Mouse (Mus musculus) thymus, postnatal 14 days (tissue): ENCODE measurements at regions not wholly inside any gene's neighbourhood (a gene's known extent, or its start where the extent isn't known, plus 50 kb on each side); places are given as distances from the start of the nearest gene placed in this dataset.

ENCODE experiments used
- DNase-seq: peaks from one replicate; pipeline ENCODE4 v3.0.0; 2021

DNA sequence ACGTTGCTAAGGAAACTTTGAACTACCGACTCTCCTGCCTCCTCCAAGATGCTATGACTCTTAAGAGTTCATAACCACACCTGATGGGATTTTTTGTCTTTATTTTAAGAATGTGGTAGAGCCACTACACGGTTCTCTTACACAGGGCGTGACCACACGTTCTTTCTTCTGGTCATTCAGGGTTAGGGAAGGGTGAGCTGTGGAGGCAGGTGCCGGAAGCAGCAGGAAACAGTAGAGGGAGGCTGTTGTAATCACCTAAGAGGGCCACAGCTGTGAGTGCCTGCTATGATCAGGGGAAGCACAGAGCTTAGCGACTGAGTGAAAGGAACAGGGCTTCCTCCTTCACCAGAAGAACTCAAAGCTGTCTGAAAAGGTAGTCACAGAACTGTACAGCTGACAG, 50.6 kb upstream of the Larp1 start:
- DNase-seq, result peak; percentile 63

DNA sequence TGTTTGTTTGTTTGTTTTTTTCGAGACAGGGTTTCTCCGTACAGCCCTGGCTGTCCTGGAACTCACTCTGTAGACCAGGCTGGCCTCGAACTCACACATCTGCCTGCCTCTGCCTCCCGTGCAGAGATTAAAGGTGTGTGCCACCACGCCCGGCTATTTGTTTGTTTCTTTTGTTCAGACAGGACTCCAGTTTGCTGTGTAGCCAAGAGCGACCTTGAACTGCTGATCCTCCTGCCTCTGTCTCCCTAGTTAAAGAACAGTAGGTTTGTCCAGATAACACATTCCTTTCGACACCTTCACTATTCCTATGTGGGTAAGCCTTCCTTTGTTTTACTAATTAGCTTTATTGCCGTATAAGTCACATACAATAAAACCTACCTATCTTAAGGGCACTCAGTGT, 52.0 kb upstream of the Larp1 start:
- no peak for DNase-seq

DNA sequence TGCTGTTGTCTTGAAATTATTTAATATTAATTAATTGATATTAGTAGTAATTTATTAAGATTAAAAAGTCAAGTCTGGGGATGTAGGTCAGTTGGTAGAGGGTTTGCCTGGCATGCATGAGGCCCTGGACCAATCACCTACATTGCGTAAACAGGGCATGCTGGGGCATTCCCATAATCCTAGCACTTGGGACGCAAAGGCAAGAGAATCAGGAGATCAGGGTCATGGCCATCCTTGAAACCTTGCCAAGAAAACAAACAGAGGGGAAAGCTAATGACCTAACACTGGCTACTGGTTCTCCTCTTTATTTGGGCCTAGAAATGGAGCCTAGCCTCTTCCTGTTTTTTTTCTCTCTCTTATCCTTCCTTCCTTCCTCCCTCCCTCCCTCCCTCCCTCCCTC, 52.8 kb upstream of the Larp1 start:
- no peak for DNase-seq

DNA sequence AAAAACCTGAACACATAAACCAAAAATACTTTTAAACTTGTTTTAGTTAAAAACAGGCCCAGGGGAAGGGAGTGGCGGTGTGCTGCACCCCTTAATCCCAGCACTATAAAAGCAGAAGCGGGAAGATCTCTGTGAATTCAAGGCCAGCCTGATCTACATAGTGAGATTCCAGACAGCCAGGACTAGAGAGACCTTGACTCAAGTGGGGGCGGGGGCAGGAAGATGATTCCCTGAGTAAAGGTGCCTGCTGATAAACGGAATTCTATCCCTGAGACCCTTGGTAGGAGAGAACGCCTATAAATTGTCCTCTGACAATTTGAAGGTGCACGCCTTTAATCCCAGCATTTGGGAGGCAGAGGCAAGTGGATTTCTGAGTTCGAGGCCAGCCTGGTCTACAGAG, 53.4 kb upstream of the Larp1 start:
- DNase-seq, result no peak

DNA sequence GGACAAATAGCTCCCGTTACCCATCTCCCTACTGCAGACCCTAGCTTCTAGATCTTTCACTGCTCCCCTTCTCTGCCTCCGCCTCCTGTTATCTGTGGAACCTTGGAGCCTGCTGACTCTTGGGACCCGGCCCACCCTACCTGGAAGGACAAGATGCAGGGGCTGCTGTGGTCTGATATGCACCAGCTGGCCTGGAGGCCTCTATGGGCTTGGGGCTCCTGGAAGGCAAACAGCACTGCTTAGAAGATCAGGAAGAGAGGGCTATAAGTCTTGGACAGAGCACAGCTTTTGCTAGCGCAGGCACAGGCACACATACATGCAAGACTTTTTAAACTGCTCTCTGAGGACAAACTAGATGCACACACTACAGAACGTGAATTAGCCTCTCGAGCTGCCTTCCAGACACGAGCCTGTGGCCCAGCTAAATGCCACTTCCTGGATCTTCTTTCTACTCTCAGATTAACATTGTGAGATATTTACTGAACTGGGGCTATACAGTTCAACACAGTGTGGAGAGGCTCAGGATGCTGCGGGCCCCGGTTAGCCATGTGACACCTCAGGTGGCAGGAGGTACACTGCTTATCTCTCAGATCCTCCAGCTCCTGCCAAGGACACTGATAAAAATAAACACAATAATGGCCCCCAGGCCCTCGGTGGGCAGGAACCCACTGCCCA, 54.2 kb upstream of the Larp1 start:
- peak; percentile 30 for DNase-seq

DNA sequence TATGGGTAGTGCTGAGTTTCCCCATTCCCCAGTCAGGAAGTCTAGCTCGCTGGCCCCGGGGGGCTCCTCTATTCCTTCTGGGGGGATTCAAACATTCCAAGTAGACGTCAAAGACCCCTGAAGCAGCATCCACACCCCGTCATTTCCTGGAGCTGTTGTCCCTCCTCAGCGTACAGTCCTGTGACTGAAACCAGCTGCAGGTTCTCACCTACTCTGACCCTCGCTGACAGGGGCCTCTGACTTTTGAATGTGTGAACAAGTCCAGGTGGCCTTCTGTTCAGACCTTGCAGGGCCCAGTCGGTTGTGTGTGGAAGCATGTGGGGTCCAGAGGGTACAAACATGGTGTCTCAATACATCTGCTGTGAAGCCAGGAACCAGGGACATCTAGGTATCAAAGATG, 55.2 kb upstream of the Larp1 start:
- no peak for DNase-seq

DNA sequence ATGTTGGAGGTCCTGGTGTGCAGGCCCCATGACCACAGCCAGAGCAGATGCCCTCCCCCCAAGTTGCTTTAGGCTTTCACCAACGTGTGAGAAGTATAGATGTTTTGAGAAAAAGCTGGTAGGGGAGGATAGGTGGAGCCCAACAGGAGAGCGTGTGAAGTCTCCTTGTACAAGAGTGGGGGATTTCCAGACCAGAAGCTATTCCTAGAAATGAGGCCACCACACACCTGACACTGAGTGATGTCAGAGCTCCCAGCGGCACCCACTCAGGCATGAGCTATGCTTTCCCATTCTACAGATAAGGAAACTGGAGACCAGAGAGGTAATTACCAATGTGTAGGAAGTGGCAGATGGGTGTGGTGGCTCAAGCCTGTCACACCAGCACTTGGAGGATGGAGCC, 56.2 kb upstream of the Larp1 start:
- DNase-seq, result no peak

DNA sequence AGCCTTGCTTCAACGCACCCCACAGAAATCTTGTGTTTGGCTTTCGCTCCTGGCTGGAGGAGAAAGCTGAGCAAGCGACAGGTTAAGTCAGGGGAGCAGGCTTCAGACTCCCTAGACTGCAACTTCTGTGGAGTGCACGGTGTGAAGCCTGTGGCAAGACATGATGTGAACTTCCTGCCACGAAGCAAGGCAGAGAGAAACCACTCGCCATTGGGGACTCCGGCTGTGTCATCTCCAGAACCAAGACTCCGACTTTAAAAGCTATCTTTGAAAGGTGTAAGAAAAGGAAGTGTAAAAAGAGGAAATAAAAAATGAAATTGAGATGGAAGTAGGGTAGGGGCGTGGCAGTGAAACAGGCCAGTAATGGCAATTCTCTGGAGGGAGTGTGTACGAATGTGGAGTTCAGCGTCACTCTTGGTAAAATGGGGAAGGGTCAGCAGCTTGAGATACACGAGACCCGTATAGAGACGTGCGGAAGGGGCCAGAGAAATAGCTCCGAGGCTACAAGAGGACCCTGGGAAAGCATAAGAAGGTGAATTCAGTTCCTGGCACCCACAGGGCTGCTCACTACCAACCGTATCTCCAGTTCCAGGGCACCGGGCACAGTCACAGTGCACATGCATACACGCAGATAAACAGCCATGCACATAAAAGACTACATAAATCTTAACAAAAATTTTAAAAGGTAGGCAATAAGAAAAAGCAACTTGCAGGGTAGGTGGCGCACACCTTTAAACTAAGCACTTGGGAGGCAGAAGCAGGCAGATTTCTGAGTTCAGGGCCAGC, 57.1 kb upstream of the Larp1 start:
- peak; percentile 51 for DNase-seq

DNA sequence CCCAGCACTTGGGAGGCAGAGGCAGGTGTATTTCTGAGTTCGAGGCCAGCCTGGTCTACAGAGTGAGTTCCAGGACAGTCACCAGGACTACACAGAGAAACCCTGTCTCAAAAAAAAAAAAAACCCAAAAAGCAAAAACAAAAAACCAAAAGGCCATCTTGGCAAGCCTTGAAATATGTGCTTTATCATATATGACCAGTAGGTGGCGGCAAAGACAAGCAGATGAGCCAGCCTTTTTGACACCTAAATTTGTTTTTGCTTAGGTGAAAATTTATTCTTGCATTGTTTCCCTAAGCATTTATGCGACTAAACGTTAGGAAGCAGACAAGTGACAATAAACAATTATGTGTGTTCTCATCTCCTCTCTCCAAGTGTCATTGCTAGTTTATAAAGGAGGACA, 57.9 kb upstream of the Larp1 start:
- peak; percentile 63 for DNase-seq

DNA sequence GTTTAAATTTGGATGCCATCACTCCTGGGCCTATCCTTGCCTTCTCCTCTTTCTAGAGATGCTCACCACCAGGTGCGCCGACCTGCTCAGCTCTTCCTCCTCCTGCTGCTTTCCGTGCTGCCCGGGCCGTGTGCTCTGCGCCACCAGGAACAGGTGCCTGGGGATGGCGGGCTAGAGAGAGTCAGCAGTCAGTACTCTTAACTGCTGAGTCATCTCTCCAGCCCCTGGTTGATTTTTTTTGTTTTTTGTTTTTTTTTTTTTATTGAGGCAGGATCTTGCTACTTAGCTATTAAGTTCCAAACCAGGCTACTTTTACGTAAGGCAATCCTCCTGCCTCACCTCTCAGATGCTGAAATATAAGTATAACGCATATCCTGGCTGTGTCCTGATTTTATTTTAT, 59.8 kb upstream of the Larp1 start:
- no peak for DNase-seq

DNA sequence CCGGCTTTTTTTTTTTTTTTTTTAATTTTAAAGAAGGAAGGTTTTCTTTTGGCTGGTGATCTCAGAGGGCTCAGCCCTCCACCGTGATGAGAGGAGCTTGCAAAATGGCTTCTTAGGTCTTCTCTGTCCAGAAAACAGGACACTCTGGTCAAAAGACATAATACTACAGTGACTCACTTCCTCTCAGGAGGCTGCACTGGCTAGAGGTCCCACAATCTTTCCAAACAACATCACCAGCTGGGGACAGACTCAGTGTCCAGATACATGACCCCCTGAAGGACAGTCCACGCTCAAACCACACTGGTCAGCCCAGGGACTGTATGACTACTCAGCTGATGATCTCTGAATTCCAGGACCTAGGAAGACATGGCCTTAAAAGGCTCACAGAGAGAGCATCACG, 61.5 kb upstream of the Larp1 start:
- DNase-seq, result no peak

DNA sequence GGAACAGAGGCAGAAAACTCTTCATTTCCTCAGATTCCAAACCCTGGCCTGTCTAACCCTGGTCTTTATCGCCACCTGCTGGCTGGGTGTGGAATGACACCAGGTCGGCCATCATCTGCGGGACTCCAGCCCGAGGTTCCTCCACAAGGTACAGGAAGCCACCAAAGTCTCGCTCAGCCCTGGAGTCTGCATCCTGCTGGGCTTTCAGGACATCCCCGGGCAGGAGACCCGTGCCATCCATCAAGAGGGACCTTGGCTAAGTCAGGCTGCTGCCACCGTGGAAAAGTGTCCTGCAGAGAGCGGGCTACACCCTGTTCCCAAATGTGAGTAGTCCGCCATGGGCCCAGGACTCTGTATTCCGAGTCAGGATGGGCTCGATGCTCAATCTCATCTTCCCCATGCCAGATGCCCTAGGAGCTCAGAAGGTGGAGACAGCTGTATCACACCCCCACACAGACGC, 74.4 kb upstream of the Larp1 start:
- peak; percentile 90 for DNase-seq

DNA sequence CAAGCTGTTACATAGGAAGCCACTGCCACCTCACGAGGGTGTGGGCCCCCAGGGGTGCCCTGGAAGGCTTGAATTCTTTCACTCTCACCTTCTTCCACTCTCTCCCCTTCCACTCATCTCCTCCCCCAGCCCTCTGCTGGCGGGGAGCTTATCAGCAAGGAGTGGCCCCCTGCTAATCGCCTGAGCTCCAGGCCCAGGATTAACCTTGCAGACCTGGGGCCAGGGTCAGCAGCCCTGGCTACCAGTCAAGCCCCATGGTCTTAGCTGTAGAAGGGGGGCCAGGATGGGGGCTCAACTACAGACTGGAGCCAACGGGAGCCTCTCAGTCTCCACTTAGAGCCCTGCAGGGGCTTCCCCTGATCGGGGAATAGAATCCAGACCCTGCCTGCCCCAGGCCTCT, 75.8 kb upstream of the Larp1 start:
- DNase-seq, result no peak

DNA sequence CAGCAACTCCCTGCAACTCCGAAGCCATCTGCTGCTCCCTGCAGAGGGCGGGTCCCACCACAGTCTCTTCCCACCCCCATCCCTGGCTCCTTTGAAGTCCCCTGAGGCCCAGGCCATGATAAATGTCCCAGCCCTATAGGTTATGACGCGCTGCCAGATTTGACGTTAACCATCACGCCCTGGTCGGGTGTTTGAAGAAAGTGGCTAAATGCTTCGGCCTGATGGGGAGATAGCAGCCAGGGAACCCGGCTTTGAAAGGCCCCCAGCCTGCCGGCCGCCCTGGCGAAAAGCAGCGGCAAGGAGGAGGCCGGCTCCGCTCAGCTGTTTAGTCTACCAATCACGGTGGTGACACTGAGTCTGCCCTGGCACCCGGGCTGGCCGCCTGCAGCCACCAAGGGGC, 79.4 kb upstream of the Larp1 start:
- no peak for DNase-seq

DNA sequence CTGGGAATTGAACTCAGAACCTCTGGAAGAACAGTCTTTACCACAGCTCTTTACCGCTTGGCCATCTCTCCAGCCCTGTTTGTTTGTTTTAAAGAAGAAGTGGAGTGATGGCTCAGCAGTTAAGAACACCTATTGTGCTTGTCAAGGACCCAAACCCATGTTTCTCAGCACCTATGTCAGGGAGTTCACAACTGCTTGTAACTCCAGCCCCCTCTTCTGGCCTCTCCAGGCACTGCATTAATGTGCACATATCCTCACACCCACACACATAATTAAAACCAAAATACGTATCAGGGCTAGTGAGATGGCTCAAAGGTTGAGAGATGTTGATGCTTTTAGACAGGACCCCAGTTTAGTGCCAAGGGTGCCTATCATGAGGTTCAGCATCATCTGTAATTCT, 87.6 kb upstream of the Hand1 start:
- DNase-seq, result peak; percentile 14

DNA sequence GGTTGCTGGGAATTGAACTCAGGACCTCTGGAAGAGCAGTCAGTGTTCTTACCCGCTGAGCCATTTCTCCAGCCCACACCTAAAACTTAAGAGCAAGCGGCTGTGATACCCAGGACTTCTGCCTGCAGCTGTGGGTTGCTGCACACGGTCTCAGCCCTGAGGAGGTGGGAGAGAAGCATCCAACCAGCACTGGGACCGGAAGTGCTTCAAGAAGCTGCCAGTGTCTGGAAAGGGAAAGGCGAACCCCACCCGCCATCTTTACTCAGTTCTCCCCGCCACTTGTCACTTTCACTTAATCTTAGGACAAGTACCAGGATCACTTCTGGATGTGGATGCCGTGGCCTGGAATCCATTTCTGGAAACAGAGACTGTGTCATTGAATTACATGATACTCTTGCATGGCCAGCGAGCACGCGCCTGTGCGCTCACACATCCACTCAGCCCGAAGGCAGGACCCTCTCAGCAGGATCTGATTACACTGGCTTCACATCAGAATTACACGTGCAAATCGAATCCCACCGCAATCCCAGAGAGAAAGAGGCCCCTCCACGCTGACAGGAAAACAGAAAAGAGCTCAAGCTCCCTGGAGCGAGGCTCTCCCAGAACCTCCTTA, 85.9 kb upstream of the Hand1 start:
- DNase-seq, result no peak

DNA sequence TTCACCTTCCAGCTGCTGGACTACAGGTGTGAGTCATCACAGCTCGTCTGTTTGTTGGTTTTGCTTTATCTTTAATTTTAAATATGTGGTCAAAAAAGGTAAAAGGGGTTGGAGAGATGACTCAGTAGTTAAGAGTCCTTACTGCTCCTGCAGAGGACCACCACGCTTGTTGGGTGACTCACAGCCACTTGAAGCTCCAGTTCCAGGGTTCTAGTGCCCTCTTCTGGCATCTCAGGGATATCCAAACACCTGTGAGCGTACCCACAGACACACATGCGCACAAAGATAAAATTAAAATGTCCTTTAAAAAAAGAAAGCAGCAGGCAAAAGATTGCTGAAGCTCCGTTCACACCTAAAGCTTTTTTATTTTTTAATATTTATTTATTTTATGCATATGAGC, 85.4 kb upstream of the Hand1 start:
- no peak for DNase-seq

DNA sequence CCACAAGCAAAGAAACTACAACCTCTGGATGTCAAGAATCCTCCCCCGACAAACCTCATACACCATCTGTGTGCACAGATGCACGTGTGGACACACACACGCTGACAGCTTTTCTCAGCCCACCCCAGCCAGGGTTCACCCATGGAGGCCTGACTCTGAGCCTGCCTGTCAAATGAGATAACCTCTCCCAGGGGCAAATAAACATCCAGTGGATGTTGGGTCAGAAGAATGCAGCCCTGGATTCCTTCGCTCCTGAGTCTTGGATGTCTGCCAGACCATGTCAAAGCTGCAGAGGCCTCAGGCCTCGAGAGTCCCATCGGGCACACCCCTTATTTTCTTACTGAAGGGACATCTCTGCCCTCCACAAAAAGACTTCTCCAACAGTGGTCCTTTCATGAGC, 83.4 kb upstream of the Hand1 start:
- DNase-seq, result no peak

DNA sequence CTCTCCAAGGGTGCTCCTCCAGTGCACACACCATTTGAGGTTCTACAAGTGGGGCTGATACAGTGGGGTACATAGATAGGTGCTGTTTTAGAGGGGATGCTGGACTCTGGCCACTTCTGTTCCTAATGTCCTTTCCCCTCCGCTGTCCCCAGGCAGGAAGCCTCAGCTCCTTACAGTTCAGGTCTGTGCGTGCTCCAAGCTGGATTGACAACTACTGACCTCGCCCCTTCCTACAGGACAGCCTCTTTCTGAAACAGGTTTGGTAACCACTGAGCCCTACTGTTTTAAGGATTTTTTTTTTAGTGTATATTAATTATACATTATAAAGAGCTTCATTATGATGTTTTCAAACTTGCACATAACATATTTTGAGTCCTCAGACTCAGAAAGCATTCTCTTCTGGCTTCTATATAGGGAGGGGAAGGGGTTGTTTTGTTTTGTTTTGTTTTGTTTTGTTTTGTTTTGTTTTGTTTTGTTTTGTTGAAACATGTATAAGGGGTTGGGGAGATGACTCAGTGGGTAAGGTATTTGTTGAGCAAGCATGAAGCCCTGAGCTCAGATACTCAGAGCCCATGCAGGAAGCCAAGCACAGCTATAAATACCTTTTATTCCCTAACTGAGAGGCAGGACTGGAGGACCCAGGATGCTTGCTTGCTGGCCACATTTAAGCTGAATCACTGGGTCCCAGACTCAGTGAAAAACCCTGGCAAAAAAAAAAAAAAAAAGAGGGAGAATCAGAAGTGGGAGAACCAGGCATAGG, 81.4 kb upstream of the Hand1 start:
- no peak for DNase-seq

DNA sequence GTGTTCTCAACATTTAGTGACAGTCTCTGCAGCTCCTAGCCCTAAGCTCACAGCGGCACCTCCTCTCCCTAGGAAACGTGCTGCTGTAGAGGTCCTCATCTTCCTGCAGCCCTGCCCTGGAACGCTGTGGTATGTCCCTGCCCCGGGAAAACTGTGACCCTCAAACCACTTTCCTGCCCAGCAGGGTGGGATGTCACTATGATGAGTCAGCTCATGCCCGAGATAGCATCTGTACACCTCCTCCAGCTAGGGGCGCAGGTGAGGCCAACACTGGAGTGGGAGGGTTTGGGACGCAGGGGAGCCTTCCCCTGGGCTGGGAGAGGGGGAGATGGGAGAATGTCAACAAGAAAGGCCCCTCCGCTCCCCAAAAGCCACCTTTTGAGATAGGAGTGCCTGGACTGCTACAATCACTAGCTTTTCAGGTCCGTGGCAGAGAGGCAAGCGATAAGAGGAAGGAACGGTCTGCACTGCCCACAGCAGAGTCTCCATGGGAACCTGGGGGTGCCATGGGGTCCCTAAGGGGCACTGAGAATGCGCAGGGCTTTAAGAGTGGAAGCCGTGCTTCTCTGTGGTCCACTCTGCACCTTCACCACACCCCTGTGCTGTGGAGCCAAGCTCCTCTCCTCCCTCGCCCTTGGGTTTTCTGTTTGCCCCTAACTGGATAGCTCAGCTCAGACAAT, 80.5 kb upstream of the Hand1 start:
- DNase-seq, result no peak

DNA sequence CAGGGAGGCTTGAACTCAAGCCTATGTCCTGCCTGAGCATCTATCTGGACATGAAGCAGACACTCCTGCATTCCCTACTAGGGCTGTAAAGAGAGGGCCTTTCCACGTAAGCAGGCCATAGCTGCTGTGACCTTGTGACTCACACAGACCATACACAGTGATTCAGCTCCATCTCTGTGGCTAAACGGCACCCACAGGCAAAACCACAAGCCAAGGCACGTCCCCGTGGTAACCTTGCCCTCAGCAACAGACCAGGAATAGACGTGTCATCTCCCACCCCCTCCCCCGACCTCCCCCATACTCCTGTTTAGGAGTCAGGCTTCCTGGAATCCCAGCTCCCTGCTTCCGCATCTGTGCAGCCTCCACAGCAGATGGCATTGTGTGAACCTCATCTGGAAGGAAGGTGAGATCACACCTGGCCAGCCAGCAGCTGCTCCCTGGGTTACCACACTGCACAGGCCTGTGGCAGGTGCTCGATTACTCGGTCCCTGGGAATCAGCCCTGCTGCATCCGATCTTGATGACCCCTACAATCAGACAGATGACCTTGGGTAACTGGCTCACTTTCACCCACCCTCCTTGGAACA, 79.2 kb upstream of the Hand1 start:
- DNase-seq, result peak; percentile 8

DNA sequence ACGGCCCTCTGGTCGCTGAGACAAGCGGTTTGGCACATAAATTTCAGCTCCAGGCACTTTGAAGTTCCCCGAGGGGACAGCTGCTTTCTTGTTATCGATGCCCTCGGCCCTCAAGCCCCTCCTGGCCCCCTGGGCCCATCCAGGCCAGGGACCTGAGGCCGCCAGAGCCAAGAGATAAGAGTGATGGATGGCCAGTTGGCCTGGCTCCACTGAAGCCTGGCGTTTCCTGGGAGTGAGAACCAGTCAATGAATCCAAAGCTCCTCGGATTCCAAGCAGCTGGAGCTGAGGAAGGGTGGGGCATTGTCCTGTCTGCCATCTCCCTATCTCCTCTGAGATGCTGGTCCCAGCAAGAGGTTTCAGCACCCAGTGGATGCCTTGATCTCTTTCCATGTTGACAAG, 71.6 kb upstream of the Hand1 start:
- DNase-seq, result no peak

DNA sequence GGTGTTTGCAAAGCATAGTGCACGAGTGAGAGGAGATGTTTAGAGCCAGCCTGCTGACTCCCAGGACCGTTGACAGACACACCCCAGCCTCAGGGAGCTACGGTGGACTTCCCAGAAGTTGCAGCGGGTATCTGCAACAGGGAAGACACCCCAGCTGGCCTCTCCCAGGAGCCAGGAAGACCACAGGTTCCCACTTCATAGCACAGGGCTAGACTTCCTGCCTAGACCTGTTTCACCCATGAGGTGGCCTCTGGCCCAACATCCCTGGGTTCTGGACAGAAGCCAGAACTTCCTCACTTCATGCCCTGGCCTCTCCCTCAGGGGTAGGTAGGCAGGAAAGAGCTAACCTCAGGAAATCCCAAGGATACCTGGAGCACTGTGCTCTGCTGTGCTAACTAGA, 66.7 kb upstream of the Hand1 start:
- no peak for DNase-seq
